Mouse (Mus musculus) forebrain, embryonic 11.5 days (tissue): ENCODE results near the gene Phyhd1. TPM values are rescaled to one million over a fixed set of nuclear protein-coding genes. Genes with fewer than 3 reads are reported as not detected.

Experiments used
- ATAC-seq: fragments of 200-750 bp; cut with Nextera tagmentation; replicated peaks from 2 replicates; pipeline ENCODE4 v1.8.0; 2017; ENCODE audit warnings: moderate TSS enrichment; ENCODE audit not compliant: low FRiP score
- DNase-seq: peaks from one replicate; pipeline ENCODE4 v3.0.0-alpha.2; 2017; ENCODE audit warnings: low spot score
- H3K27ac ChIP-seq: fragments of 300-500 bp; sonication (generic); 2 replicates; pipeline ENCODE4 v1.5.1; 2014; ENCODE audit warnings: low read depth, low read length
- H3K27me3 ChIP-seq: fragments of 300-500 bp; sonication (generic); 2 replicates; pipeline ENCODE4 v1.6.1; 2014; ENCODE audit warnings: mild to moderate bottlenecking, low read length, mixed read lengths; ENCODE audit not compliant: control insufficient read depth, insufficient read depth
- H3K36me3 ChIP-seq: fragments of 300-500 bp; sonication (generic); 2 replicates; pipeline ENCODE4 v1.6.1; 2014; ENCODE audit warnings: mild to moderate bottlenecking, low read length, moderate library complexity, mixed read lengths; ENCODE audit not compliant: control insufficient read depth, insufficient read depth
- H3K4me1 ChIP-seq: fragments of 300-500 bp; sonication (generic); replicated peaks from 2 replicates; pipeline ENCODE4 v1.6.1; 2014; ENCODE audit warnings: low read length, mixed read lengths; ENCODE audit not compliant: control insufficient read depth, insufficient read depth
- H3K4me2 ChIP-seq: fragments of 300-500 bp; sonication (generic); 2 replicates; pipeline ENCODE4 v1.6.1; 2014; ENCODE audit warnings: low read depth, mild to moderate bottlenecking, low read length, moderate library complexity, mixed read lengths; ENCODE audit not compliant: severe bottlenecking
- H3K4me3 ChIP-seq: fragments of 300-500 bp; sonication (generic); 2 replicates; pipeline ENCODE4 v1.5.1; 2014; ENCODE audit warnings: low read depth, low read length
- H3K9ac ChIP-seq: fragments of 300-500 bp; sonication (generic); 2 replicates; pipeline ENCODE4 v1.6.1; 2014; ENCODE audit warnings: low read length
- H3K9me3 ChIP-seq: fragments of 300-500 bp; sonication (generic); 2 replicates; pipeline ENCODE4 v1.6.1; 2016; ENCODE audit warnings: low read length, mixed read lengths; ENCODE audit not compliant: control insufficient read depth
- WGBS: fragments of 180-500 bp; shearing (Covaris S2); extraction: QIAGEN DNeasy Blood & Tissue Kit; methylation state at CpG from one replicate; pipeline ENCODE4 v1.1.7; 2014; 5-methylcytosine and 5-hydroxymethylcytosine counted together
- polyA plus RNA-seq: library from polyadenylated mRNA; unstranded; fragments of >200 nt; fragmentation: Nextera tagmentation; extraction: Ambion mirVana; gene quantifications from 2 replicates; pipeline ENCODE4 v1.2.1, GENCODE M21; 2014

Gene Phyhd1
- polyA plus RNA-seq, 1 experiment from 2014 or later, result 3.9 TPM

GRCm38 (mm10) chr2:30251417-30252104 lies 14.4 kb upstream of the Phyhd1 start:
- ATAC-seq (no peak), DNase-seq (no peak)
- Histone ChIP-seq H3K9me3 (no peaks in the 10 kb centered on the region), H3K27me3 (no peaks in the 10 kb centered on the region), H3K4me2 (no peak overlapping the region), H3K36me3 (peaks cover 11% of the 10 kb centered on the region), H3K4me1 (no peaks in the 10 kb centered on the region), H3K9ac (no peak overlapping the region), H3K4me3 (no peak overlapping the region), H3K27ac (no peak overlapping the region)
- WGBS, result 85% methylated on average over 5 of the region's 5 CpGs

DNA sequence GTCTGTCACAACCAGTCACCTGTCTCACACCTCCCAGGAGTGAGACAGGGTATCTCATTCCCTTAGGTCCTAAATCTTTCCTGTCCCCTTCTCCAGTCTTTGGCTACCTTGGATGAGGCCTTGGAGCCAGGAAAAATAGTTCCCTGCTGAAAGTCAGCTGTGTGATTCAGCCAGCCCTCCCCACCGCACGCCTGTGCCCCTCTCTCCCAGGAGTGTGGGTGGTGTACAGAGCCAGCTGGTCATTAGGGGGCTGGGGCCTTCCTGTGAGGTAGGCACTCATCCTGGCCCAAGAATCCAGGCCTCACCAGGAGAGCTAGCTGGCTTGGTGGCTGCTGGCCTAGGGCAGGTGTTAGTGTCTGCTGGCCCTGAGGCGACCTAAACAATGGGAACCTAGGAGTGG lies 13.5 kb upstream of the Phyhd1 start:
- no peak overlapping the region for H3K9ac ChIP-seq
- H3K4me2 ChIP-seq, result no peak overlapping the region
- H3K36me3 ChIP-seq, result peaks cover 18% of the 10 kb centered on the region
- no peaks in the 10 kb centered on the region for H3K4me1 ChIP-seq
- ATAC-seq (no peak), DNase-seq (no peak)
- WGBS, result 84% methylated on average over 3 of the region's 3 CpGs
- H3K4me3 ChIP-seq, result no peak overlapping the region
- no peaks in the 10 kb centered on the region for H3K27me3 ChIP-seq
- no peaks in the 10 kb centered on the region for H3K9me3 ChIP-seq
- no peak overlapping the region for H3K27ac ChIP-seq

GRCm38 (mm10) chr2:30253809-30254208 lies 12.2 kb upstream of the Phyhd1 start:
- Histone ChIP-seq H3K4me3 (no peak overlapping the region), H3K27ac (no peak overlapping the region), H3K36me3 (peaks cover 18% of the 10 kb centered on the region), H3K27me3 (no peaks in the 10 kb centered on the region), H3K4me1 (no peaks in the 10 kb centered on the region), H3K9ac (no peak overlapping the region), H3K9me3 (no peaks in the 10 kb centered on the region), H3K4me2 (no peak overlapping the region)
- 86% methylated on average over 5 of the region's 5 CpGs for WGBS
- ATAC-seq (no peak), DNase-seq (no peak)

DNA sequence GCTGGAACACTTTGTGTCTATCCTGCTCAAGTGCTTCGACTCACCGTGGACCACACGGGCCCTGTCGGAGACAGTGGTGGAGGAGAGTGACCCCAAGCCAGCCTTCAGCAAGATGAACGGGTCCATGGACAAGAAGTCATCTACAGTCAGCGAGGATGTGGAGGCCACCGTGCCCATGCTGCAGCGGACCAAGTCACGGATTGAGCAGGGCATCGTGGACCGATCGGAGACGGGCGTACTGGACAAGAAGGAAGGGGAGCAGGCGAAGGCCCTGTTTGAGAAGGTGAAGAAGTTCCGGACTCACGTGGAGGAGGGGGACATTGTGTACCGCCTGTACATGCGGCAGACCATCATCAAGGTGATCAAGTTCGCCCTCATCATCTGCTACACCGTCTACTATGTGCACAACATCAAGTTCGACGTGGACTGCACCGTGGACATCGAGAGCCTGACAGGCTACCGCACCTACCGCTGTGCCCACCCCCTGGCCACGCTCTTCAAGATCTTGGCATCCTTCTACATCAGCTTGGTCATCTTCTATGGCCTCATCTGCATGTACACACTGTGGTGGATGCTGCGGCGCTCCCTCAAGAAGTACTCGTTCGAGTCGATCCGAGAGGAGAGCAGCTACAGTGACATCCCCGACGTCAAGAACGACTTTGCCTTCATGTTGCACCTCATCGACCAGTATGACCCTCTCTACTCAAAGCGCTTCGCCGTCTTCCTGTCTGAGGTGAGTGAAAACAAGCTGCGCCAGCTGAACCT lies 10.2 kb upstream of the Phyhd1 start:
- Histone ChIP-seq H3K4me1 (no peaks in the 10 kb centered on the region), H3K27ac (no peak overlapping the region), H3K36me3 (peaks cover 18% of the 10 kb centered on the region), H3K4me2 (no peak overlapping the region), H3K4me3 (no peak overlapping the region), H3K27me3 (no peaks in the 10 kb centered on the region), H3K9me3 (no peaks in the 10 kb centered on the region), H3K9ac (no peak overlapping the region)
- WGBS, result 97% methylated on average over 42 of the region's 42 CpGs
- ATAC-seq, result no peak
- DNase-seq, result no peak

DNA sequence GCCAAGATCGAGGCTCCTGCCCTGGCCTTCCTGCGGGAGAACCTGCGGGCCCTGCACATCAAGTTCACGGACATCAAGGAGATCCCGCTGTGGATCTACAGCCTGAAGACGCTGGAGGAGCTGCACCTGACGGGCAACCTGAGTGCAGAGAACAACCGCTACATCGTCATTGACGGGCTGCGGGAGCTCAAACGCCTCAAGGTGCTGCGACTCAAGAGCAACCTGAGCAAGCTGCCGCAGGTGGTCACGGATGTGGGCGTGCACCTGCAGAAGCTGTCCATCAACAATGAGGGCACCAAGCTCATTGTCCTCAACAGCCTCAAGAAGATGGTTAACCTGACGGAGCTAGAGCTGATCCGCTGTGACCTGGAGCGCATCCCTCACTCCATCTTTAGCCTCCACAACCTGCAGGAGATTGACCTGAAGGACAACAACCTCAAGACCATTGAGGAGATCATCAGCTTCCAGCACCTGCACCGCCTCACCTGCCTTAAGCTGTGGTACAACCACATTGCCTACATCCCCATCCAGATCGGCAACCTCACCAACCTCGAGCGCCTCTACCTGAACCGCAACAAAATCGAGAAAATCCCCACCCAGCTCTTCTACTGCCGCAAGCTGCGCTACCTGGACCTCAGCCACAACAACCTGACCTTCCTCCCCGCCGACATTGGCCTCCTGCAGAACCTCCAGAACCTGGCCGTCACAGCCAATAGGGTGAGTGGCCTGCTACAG lies 9.2 kb upstream of the Phyhd1 start:
- Histone ChIP-seq H3K4me2 (no peak overlapping the region), H3K27me3 (no peaks in the 10 kb centered on the region), H3K9me3 (no peaks in the 10 kb centered on the region), H3K9ac (no peak overlapping the region), H3K36me3 (peaks cover 19% of the 10 kb centered on the region), H3K4me3 (no peak overlapping the region), H3K4me1 (no peaks in the 10 kb centered on the region), H3K27ac (no peak overlapping the region)
- ATAC-seq (no peak), DNase-seq (no peak)
- 96% methylated on average over 30 of the region's 30 CpGs for WGBS

GRCm38 (mm10) chr2:30257699-30258460 lies 8.1 kb upstream of the Phyhd1 start:
- Histone ChIP-seq H3K27me3 (no peaks in the 10 kb centered on the region), H3K4me1 (no peaks in the 10 kb centered on the region), H3K9ac (no peak overlapping the region), H3K4me3 (no peak overlapping the region), H3K27ac (no peak overlapping the region), H3K36me3 (peaks cover 24% of the 10 kb centered on the region), H3K4me2 (no peak overlapping the region), H3K9me3 (no peaks in the 10 kb centered on the region)
- WGBS, result 88% methylated on average over 7 of the region's 7 CpGs
- no peak for DNase-seq
- no peak for ATAC-seq

GRCm38 (mm10) chr2:30258600-30258999 lies 7.4 kb upstream of the Phyhd1 start:
- Histone ChIP-seq H3K27ac (no peak overlapping the region), H3K4me3 (no peak overlapping the region), H3K27me3 (no peaks in the 10 kb centered on the region), H3K4me1 (no peaks in the 10 kb centered on the region), H3K4me2 (no peak overlapping the region), H3K9ac (no peak overlapping the region), H3K36me3 (peaks cover 27% of the 10 kb centered on the region), H3K9me3 (no peaks in the 10 kb centered on the region)
- ATAC-seq (no peak), DNase-seq (no peak)
- 96% methylated on average over 4 of the region's 4 CpGs for WGBS
